Mouse (Mus musculus): ENCODE results near the gene Clec2e.
"Not testable (repeated sequence)": the region's sequence is repeated elsewhere in the genome, so short reads cannot be mapped to it uniquely, and the experiment has no call there.

The Clec2e gene

GRCm38 (mm10) chr6:129100794-129101193 is at the start of gene Clec2e:
Gene Clec2e, minus strand, starts transcription at chr6:129100913.
- DNase-seq: not testable (repeated sequence)

DNA sequence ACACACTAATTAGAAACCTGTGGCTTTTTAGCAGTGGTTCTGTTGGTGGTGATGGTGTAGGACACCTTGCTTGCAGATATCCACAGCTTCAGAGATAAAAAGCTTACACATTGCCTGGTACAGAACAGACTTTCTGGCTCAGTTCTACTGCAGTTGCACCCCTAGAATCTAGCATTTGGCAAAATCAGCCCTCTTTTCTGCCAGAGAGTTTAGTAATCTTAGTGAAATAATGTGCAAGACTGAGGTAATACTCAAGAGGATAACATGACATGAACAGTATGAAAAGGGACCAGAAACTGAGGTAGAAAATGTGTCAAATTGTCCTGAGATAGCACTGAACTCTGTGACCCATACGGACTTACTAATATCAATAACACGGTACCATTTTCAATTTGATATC is 46.1 kb upstream of the Clec2e start:
- no peak for DNase-seq

DNA sequence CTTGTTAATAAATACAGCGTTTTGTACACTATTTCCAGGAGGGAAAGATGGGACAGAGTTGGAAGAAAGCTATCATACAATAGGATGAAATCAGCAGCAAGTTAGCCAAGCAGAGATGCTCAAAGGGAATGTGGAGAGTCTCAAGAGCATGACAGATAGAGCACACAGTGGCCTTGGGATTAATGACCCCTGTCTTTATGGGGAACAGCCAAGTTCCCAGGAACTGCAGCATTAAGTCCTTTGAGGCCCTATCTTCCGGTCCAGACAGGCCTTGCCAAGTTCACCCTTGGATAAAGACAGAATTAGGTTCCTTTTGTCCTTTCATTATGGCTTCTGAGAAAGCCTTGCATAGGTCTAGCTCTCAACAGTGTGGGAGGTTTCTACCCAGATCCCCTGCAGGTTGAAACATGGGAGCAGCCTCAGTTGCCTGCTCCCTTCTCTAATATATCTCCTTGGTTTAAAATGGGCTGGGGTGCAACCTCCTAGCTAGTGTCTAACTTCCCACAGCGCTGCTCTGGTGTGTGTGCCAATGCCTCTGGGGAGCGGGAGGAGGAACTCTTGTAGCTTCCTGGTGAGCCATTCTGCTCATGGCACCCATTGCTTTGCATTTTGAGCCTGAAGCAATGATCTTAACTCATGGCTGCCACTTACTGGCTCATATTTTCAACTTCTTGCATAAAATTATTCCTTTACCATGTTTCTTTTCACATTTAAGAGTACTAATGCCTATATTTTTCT is 32.1 kb upstream of the Clec2e start:
- no peak for DNase-seq

DNA sequence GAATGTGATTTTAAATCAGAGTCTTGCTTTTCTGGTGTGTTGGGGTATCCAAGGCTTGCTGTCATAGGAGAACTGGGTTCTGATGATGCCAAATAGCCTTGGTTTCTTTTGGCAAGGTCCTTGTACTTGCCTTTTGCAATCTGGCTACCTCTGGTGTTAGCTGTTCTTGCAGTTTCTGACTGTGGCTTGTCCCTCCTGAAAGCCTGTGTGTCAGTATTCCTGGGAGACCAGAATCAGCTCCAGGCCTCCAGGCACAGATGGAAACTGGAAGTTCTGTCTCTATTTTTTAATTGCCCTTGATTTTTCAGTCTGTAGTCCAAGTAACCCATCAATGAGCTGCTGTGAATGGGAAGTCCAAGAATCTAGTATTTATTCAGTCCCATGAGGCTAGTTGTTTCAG is 26.1 kb upstream of the Clec2e start:
- DNase-seq: no peak

GRCm38 (mm10) chr6:129124531-129124930 is 23.8 kb upstream of the Clec2e start:
- DNase-seq: not testable (repeated sequence)

- no peak for DNase-seq
Observed at GRCm38 (mm10) chr6:129116223-129116622, 15.5 kb upstream of the Clec2e start.

DNA sequence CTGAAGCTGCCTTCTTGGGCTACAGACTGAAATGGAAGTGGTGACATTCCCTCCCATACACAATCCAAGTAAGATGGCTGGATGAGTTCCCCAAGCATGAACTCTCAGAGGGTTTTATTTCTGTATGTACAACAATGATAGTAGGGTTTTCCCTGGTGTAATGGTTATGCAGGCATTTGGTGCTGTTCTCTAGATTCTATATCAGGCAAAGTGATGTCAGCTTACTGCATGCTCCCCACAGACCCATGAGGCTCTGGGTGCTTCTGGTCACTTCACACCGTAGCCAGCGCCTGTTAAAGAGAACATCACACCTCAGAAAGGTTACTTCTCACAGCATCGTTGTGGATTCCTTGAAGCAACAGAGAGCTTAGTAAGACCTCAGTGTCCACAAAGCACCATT is 13.5 kb upstream of the Clec2e start:
- not testable (repeated sequence) for DNase-seq

DNA sequence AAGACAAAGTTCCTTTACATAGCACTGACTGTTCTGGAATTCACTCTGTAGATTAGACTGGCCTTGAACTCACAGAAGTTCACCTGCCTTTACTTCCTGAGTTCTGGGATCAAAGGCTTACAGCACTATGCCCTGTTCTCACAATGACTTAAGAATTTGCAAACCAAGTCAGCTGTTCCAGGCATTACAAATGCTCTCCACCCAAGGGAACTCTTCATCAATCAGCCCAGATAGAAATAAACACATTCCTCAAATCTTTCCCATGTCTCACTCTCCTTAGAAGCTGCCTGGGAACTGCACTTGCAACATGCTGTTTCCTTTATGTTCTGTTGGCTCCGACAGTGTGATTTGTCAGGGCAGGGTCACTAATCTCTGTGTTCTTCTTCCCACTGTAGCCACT is 13.1 kb upstream of the Clec2e start:
- DNase-seq: no peak

- no peak for DNase-seq
Observed at GRCm38 (mm10) chr6:129113030-129113673, 12.4 kb upstream of the Clec2e start.

DNA sequence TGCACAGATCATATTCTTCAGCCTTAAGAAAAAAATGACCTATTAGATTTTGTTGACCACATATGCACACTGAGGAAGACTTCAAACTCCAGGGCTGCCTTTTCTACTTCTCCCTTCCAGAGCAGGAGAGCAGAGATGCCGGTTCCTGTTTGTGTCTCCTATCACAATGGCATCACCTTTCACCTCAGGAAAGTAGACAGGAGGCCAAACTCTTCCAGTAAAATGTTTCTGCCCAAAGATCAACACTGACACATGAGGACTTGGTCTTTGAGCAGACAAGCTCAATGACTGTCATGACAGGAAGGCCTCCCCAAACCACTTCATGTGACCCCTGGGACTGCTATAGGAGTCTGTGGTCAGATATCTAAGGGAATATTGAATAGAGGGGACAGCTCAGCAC is 11.8 kb upstream of the Clec2e start:
- no peak for DNase-seq

DNA sequence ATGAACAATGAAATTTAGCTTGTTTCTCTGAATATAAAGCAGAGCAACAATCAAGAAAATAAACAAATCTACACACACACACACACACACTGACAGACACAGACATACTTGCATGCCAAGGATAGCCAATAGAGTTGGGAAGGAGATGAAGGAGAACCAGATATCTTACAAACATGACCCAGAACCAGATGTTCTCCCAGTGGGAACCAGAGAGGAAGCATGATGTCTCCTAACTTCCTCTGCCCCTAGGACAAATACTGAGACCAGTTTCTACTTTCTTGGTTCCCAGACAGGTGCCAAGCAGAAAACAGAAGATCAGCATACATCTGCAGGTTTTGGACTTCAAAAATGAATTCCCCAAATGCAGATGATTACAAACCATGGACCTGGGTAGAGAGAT is 7.2 kb upstream of the Clec2e start:
- no peak for DNase-seq

DNA sequence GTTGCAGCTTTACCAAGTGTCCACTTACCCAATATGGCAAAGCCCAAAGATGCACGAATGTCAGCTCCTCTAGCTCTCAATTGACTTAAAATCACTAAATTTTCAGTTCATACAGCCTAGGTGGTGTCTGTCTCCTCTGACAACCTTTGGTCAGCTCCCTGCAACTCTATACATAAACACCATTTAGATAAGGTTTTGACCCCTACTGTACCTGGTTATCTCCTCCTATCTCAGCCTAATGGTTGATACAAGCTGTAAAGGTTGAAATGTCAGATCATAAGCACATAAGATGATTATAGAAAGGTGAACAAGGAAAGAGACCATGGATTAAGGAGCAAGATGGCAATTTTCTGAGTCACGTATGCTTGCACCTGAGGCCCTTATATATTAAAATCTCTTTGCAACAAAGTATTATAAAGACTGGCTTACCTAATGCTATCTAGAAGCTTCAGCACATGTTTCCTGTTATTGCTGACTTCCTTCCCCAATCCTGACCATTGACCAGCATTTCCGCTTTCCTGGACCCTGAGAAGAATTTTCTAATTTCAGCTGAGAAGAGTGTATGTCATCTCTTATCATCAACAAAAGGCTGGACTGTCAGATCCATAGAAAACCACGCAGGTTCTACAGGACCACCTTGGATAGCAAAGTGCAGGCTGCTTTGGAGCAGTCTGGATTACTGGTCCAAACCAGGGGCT is 2.3 kb upstream of the Clec2e start:
- DNase-seq: no peak

DNA sequence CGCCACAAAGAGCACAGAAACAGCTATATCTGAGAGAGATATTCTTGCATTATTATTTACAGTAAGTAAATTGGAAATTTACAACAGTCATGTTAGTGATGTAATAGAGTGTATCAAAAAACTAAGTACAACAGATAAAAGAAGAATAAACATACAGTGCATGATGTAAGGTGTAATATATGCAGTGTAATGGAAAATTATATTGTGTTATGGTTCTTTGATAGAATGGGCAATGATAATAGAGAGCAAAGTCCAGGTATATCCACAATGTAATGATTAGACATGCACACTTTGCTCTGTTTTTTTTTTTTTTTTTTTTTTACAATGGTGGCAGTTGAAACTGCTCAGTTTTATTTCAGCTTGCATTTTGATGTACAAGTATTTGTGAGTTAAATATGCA is 891 bp upstream of the Clec2e start:
- DNase-seq: no peak

DNA sequence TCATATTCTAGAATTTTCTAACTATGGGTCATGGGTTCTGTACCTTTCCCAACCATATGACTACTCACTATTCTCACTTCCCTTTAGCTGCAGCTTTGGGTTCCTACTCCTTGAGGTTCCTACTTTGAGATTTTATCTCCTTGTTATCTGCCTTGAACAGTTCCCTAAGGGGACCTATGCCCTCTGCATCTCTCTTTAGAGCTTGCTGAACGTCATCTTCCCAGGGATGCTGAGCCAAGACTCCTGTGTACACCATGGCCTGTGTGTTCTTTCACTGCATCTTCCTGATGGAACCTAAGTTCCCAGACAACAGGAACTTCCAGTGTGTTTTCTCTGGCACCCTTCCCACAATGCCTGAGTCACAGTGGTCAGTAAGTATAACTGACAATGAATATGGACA is 2.8 kb downstream of the Clec2e start:
- DNase-seq: no peak

GRCm38 (mm10) chr6:129095166-129095565 is 5.5 kb downstream of the Clec2e start:
- DNase-seq: peak; percentile 35

- DNase-seq: not testable (repeated sequence)
Observed at GRCm38 (mm10) chr6:129088596-129088995, 12.1 kb downstream of the Clec2e start.

DNA sequence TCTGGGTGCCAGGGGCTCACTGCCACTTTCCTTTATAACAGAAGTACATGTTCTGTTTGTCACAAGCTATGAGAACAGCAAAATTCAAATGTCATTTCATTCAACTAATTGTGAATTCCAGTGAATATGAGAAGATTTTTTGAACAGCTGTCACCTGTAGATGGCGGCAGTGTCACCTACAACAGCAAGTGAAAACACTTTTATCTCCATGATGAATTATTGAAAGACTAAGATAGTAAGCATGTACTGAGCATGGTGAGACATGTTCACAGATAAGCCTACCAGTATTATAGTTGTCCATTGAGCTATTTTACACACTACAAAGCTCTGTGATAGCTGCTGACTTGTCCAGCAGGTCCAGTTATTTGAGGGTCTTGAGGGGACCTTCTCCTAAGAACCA is 12.6 kb downstream of the Clec2e start:
- DNase-seq: peak; percentile 63

GRCm38 (mm10) chr6:129086031-129086430 is 14.7 kb downstream of the Clec2e start:
- DNase-seq: not testable (repeated sequence)

GRCm38 (mm10) chr6:129085098-129085497 is 15.6 kb downstream of the Clec2e start:
- no peak for DNase-seq

DNA sequence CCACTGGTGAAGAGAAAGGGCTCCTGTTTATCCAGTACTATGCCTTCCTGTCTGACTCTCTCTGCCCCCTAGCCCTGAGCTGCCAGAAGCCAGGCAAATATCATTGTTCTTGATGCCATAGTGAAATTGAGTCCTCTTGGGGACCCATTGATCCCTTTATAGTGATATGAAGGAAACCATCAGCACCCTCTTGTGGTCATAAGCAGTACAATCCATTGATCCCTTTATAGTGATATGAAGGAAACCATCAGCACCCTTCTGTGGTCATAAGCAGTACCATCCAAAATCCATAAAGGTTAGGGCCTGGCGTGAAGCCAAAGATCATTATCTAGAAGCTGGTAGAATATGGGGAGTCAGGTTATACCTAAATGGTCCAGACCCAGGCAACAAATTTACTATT is 33.7 kb downstream of the Clec2e start:
- peak; percentile 69 for DNase-seq

DNA sequence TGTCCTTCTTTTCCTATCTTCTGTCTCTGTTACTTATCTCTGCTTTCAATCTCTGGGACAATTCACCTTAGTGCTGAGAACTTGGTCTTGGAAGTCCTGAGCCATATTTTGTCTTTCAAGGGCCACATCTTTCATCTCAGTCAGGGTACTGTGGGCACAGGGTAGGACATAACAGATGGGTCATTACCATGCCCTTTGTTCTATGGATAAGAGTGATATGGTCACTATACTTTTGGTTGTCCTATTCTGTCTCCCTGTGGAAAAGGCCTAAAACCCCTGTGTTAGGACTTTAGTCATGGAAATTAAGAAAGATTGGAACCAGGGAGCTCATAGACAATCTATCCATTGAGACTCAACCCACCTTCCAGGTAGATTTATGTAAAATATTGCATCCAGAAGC is 34.2 kb downstream of the Clec2e start:
- DNase-seq: no peak

DNA sequence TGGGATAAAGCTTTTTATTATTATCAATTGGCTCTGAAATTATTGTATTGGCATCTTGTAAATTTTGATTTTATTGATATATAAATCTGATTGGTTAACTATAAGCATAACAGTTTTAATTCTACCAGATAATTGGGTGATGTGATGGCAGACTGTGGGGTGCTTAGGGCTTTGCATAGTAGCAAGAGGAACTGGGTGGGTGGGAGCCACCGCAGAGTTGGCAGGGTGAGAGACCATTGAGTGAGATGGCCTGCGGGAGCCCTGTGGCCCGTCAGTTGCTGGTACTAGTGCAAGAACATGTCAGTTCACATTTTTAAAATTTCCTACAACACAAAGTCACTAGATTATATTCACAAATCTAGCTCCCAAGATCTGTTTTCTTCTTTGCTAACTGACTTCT is 34.9 kb downstream of the Clec2e start:
- DNase-seq: no peak

GRCm38 (mm10) chr6:129065407-129065806 is 35.3 kb downstream of the Clec2e start:
- DNase-seq: no peak

- no peak for DNase-seq
Observed at GRCm38 (mm10) chr6:129058013-129058412, 42.7 kb downstream of the Clec2e start.

Measured in thymus, postnatal 14 days (tissue).